Mouse (Mus musculus) urinary bladder, adult 2 months (tissue): Measurements from ENCODE around the gene Gm28230. TPM values are rescaled to one million over a fixed set of nuclear protein-coding genes. Genes with fewer than 3 reads are reported as not detected.

Experiments used
- DNase-seq: peaks from one replicate; pipeline ENCODE4 v3.0.0; 2022; ENCODE audit warnings: low spot score
- polyA plus RNA-seq: library from polyadenylated mRNA; depleted of rRNA; stranded (reverse); fragments of >200 nt; gene quantifications from 2 replicates; pipeline ENCODE4 v1.2.3, GENCODE M21; 2012; rRNA removed

The Gm28230 gene
- polyA plus RNA-seq, result 8.8 and 10.0 TPM in 2 replicates

DNA sequence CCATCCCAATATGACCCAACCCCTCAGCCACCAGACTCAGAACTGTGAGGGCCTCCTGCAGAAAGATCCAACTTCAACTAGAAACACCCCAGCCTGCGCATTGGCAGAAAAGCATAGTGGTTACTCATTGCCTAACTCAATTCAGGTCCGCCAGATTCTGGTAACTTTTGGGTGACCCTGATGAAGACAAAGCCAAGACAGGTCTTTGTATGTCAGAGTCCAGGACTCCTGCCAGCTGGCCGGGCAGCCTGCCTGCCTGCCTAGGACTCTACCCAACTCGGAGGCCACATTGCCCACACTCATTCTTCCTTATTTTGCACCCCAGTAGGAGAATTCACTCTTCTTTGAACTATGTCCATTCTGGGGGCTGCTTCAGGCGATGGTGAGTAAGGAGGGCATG, at the start of gene Gm28230:
Gm28230 (plus strand) TSS at position 178 of the 400 bp plus-strand sequence.
- no peak for DNase-seq

DNA sequence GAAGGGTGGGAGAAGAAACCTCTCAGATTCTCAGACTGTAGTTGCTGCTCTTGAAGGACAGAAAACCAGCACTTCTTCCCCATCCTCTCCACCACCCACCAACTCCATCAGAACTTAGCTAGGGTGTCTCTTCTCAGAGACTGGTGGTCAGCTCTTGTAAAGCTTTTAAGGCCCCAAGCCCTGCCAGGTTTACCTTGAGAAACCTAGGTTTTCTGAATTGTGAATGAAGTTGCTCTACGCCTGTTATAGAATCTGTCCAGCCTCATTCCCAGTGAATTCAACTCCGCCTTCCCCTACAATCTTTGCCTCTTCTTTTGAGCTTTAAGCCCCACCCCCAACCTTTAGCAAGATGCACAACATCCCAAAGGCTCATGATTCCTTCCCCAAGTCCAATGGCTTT, 49.4 kb upstream of the Gm28230 start:
- no peak for DNase-seq

DNA sequence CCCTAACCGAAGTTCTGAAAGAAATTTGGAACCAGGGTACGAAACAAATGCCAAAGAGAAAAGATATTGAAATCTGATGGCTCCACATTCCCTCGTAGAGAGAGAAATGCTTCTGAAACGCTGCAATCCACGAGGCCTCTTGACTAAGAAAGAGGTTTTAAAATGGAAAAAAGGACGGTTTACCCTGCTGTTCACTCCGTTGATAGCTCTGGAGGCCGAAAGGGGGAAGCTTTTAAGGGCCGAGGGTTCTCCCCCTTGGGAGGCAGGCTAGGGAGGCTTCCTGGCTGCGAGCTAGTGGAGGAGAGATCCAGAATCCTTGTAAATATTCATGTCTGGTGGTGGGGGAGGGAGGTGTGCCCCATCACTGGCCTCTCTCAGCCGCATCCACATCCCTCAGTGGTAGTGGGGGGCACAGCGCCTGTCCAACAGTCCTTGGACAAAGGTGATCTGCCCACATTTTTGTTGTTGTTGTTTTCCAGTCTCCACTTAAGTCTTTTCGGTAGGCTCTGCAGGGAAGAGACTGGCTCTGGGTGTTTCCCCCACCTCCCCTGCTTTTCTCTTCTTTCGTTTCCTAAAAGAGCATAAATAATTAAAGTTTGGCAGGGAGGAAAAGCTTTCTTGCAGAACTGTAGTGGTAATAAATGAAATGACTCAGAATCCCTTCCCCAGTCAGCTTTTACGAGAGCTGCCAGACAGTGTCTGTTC, 47.5 kb upstream of the Gm28230 start, which contains the start of gene Hoxd11:
Hoxd11 (plus strand) TSS at position 667 of the 705 bp plus-strand sequence.
- DNase-seq, result no peak

DNA sequence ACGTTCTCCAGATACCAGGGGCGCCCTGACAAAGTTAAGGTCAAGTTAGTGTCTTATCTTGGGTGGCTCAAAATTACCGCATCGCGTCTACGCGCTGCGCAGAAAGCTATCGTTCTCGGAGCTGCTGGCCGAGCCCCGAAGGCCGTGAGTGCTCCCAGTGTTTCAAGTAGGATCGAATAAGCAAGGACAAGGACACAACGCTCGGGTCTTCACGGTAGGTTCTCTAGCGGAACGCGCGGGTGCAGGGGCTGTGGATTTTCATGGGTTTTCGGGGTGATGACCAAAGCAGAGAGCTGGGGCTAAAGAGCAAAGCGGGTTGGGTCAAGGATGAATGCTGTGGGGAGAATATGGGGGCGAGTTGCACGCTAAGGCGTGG, 46.9 kb upstream of the Gm28230 start:
- peak; percentile 34 for DNase-seq

DNA sequence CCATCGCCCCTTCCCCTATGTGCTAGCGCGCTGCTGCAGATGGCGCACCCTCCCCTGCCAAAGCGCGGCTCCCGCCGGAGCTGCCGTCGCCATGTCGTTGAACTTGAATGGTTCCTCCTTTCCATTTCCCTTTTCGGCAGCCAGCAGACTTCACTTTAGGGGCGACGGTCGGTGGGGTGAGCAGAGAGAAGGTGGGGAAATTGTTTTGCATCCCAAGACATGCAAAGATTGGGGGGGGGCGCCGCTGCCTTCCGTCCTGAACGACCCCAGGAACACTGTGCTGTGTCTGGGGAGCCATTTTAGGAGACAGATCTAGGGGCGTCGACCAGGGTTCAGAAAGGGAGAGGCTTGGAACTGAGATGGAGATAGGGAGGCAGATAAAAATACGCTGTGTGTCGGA, 46.5 kb upstream of the Gm28230 start:
- DNase-seq, result no peak

DNA sequence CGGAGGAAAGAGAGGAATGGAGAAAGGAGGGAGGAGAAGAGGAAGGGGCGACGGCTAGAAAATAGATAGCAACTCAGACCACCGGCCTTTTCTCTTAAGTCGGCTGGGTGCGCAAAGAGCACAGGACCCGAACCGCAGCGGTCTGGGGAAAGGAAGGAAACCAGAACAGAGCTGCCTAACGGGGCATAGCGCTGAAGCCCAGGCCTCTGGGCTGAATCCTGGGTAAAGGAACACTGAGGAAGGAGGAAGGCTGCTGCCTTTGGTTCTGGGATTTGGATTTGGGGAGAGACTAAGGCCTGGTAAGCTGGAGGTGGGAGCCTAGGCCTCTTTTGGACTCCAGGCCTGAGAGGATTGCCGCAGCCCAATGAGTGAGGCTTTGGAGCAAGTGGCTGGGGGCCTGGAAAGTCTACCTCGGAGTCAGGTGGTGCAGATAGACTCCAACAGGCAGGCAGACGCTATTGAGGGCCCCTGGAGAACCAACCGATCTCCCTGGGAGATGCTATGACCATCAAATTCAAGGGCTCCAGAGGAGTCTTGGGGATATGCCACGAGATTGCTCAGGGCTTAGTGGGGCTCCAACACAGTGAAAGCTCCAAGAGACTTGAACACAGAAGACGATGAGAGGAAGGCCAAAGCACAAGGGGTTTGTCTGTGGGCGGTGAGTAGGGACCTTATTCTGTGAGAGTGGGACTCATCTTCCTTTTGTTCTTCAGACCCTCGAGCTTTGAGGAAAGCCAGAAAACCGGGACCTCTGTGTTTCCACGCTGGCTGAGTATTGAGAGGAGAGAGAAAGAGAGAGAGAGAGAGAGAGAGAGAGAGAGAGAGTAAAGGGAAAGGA, 45.7 kb upstream of the Gm28230 start:
- DNase-seq, result no peak

DNA sequence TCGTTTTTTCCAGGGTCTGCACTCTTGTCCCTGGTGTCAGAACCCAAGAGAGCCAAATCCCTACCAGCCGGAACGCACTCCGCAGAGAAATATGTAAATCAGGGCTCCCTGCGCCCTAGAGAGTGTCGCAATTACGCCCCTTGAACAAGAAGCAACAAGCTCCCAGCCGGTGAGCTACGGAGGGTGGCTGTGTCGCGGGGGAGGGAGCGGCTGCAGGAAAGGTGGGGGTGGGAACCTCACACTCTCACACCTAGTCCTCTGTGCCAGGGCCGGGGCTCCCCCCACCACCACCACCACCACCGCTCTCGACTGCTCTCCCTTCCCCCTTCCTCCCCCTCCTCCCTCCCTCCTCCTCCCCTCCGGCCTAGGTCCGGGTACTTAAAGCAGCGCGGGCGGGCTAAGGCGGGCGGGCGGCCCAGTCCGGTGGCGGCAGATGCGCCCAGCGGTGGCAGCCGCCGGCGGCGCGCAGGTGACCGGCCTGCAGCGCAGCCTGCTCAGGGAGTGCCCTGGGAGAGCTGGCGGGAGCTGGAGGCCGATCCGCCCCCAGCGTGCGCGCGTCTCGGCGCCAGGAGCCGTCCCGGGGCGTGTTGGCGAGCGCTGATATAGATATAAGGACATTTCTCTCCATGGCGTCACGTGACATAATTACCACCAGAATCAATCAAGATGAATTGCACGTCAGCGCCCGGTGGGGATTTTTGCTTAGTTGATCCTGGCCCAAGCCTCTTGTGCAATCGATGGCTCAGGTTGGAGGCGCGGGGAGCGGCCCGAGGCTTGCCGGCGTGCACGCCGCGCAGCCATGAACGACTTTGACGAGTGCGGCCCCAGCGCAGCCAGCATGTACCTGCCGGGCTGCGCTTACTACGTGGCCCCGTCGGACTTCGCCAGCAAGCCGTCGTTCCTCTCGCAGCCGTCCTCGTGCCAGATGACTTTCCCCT, 44.7 kb upstream of the Gm28230 start:
- DNase-seq, result peak; percentile 57

DNA sequence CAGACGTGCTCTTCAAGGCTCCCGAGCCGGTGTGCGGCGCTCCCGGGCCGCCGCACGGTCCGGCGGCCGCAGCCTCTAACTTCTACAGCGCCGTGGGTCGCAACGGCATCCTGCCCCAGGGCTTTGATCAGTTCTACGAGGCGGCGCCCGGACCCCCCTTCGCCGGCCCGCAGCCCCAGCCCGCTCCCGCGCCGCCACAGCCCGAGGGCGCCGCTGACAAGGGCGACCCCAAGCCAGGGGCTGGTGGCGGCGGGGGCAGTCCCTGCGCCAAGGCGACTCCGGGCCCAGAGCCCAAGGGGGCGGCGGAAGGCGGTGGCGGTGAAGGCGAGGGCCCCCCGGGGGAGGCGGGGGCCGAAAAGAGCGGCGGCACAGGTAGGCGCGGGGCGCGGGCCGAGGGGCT, 43.7 kb upstream of the Gm28230 start:
- peak; percentile 32 for DNase-seq

DNA sequence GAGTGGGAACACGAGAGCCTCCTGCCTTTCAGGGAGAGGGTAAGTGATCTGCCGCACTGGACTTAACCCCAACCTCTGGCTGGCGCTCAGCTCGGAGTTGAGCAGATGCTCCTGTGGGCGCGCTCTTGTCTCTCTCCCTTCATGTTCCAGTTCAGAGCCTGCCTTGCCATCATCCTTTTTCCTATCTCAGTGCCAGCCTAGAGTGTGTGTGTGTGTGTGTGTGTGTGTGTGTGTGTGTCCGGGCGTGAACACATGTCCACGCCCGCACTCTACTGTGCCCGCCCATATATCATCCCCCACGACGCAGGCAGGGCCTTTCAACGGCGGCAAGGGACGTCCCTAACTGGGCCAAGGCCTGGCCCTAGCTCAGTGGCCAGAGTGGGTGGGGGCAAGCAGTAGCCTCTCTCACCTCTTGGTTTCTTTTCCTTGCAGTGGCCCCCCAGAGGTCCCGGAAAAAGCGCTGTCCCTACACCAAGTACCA, 43.0 kb upstream of the Gm28230 start:
- no peak for DNase-seq

DNA sequence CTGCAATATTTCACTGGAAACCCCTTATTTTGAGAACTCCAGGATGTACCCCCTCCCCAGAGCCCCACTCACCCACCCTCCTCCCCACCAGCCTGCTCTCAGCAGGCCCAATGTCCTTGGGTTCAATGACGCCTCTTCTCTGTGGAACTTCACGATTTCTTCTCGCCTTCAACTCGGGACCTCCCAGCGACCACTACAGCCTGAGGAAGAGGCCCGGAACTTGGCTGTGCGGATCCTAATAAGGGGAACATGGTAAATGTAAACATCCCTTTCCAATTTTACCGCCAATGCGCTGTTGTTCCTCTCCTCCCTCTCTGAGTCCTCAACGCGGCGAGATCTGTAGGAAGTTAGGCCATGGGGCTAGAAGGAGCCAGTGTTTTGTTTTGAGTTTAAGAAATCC, 42.4 kb upstream of the Gm28230 start:
- no peak for DNase-seq

DNA sequence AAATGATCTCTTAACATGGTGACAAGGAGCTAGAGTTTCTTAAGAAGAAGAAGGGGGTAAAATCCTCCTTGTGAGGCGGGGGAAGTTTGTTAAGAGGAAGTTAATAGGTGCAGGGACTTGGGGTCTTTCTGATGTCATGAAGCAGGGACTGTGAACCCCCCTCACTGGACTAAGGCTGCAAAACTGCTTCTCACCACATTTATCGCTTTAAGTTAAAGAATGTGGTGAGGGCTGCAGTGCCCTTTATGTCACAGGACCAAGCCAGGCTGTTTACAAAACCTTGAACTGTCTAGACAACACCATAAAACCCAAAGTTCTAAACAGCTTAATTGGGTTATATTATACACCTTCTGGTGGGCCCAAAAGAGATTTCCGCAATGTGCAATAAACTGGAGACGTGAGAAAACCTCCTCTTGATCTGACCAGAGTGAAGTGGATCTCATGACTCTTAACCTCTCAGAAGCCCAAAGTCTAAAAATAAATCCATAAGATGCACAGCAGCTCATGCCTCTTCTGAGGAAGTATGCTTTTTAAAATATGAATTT, 41.4 kb upstream of the Gm28230 start:
- no peak for DNase-seq

DNA sequence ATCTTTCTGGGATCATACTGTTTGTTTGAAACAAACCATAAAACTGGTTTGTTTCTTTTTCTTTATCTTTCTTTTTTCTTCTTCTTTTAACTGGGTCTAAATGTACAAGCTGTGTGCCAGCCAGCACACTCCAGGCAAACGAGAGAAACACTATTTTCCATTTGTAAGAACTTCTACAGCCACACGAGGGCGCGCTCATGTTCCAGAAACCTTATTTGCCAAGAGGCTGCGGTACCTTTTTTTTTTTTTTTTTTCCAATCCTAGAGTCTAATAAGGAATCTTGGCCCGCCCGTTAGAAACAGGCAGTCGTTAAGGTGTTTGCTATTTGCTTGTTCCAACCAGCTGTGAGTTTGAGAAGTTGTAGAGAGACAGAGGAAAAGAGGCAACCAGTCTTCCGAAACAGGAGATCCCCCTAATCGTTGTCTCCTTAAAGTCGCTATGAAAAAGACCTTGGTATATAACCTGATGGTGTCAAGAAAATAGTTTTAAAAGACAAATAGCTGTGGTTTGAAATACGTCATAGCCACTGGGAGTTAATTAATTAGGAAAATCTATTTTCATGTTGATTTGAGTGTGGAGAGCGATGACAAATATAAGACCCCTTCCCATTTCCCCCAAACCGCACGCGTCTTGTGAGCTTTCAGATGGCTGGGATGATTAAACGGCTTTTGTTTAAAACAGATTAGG, 40.1 kb upstream of the Gm28230 start:
- DNase-seq, result no peak

DNA sequence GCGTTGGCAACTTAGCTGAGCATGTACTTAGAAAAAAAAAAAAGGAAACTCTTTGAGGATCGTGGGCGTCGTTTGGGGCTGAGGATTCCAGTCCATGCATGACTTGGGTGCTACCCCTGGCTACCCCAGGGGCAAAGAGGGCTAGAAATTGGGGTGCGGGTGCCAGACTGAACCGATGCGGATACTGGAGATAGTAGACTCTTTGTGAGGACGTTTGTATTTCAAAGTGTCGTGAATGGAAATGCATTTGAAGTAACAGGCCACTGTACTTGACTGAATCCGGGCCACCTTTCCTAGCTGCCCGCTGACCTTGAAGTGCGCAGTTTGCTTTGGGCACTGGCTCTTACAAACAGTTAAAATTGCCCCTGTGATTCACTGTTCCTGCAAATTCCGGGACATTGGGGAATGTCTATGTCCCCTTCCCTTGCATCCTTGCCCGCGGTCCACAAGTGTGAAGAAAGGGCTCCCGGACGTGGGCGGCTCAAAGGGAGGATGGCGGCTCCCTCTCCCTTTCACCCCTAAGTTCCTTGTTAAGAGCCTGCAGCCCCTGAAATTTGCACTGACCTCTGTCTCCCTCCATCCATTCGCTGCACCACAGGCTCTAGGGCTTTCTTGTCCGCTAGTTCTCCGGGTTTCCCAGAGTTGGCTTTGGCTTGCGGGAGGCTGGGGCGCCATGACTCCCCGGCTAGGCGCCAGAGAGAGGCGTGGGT, 39.4 kb upstream of the Gm28230 start:
- DNase-seq, result no peak

DNA sequence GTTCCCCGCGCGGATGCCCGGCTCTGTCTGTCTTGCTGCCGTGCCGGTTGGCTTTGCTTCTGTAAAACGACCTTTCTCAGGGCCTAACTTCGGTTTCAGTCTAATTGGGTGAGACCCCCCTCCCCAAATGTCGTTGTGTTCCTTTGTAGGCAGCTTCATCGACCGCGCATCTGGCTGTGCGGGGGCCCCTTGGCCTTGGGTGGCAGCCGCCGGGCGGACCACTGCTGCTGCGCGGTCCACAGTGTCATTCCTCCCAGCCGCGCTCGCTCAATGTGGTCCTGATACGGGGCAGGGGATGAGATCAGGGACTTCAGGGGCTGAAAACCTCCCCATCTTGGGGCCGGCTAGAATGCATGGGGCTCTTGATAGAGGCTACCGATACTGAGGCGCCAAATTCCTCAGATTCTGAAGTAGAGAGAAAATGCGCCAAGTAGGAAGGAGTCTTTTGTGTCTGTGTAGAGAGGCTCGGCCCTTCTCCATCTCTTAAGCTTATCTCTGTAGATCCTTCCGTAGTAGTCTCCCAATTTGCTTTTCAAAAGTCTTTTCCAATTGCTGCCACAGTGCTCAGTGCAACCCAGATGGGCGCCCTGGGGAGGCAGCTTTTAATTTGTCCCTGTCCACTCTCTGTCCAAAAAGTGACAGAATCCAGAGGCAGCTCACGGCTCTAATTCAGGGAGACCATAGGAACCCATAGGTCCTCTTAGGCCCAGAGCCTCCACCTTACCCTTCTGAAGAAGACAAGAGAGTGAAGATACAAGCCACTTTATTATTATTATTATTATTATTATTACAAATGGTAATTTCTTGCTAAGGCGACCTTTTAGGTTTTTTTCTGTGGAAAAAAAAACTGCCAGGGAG, 38.6 kb upstream of the Gm28230 start:
- DNase-seq, result peak; percentile 12

DNA sequence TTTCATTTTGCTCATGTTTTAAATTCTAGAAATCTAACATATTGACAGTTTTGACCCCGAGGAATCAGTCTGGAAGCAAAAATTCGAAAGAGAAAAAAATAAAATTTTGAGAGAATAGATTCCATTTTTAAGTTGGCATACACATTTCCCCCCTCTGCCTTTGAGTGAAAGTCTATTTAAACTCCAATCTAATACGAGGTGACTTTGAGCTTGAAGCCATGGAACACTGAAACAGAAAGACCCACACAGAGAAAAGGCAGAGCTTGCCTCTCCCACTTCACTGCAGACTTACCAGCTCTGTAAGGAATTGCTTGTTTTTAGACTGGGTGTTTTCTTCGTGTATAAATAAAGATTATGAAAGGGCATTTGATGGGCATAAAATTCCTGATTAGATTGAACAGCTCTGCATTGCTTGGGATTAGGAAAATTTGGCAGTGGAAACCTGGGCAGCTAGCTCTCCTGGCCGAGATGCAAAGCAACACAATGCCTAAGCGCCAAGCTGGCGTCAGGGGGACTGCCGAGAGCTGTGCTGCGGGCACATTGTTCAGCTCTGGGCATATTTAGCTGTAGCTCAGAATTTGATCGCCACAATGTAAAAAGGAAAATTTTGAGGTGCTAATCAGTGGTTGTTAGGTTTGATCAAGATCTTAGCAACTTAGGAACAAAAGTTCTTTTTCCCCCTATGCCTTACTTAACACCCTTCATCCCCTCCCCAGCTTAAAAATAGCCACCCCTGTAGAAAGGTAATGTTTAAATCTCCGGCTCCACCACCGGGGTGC, 37.5 kb upstream of the Gm28230 start:
- peak; percentile 15 for DNase-seq

DNA sequence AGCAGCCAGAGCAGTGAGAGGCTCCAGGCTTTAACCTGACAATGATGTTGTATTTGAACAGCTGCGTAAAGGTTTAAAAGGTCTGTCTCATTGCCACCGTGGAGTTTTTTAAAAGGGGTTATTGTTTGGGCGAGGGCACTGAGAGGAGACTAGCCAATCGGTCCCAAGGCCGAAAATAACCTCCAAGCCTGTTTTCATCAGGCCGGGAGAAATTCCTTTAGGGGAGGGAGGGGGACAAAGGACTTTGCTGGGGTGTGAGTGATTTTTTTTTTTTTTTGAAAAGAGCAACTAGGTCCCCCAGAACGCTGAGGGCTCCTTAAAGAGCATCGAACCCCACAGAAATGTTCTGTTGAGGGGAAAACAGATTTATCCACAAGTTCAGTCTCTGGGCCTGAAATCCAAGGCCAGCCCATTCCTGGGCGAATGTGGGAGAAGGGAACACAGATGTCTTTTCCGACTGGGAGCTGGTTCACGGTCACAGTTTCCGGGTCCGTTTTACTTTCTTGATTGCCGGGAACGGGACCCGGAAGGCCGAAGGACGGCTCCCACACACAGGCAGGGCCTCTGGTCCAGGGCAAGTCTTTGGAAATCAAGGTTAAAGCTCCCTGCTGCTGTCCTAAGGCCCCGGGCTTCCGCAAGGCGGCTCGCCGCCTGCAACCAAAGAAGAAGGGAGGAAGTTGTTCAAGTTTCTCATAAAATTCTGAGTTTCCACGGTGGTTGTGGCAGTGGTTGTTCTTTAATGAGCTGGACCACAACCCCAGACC, 36.8 kb upstream of the Gm28230 start:
- peak; percentile 17 for DNase-seq

DNA sequence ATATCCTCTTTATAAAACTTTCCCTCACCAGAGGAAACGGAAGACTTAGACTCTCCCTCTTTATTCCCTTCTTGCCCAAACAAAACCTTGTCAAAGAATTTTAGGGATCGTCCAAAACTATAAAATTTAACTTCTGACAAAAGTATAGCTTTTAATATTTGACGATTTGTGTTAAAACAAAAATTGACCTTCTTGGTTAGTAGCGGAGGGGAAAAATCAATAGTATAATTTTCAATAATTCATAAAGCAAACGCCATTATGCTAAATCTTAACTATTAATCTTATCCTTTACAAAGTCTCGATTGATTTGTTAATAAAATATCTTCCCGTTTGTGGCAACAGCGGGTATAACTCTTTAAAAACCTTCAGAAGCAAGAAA, 36.2 kb upstream of the Gm28230 start:
- DNase-seq, result no peak
